Mouse (Mus musculus) liver, embryonic 12.5 days (tissue): ENCODE measurements around the gene Coa3. TPM values are rescaled to one million over a fixed set of nuclear protein-coding genes. Genes with fewer than 3 reads are reported as not detected.

Source experiments
- ATAC-seq: fragments of 200-750 bp; cut with Nextera tagmentation; 2 replicates; pipeline ENCODE4 v1.8.0; 2017; ENCODE audit warnings: moderate number of reproducible peaks, mild to moderate bottlenecking, moderate library complexity
- H3K27ac ChIP-seq: fragments of 300-500 bp; sonication (generic); 2 replicates; pipeline ENCODE4 v1.5.1; 2016; ENCODE audit warnings: mild to moderate bottlenecking
- H3K27me3 ChIP-seq: fragments of 300-500 bp; sonication (generic); replicated peaks from 2 replicates; pipeline ENCODE4 v1.6.1; 2016; ENCODE audit warnings: mild to moderate bottlenecking, moderate library complexity
- H3K36me3 ChIP-seq: fragments of 300-500 bp; sonication (generic); 2 replicates; pipeline ENCODE4 v1.6.1; 2016; ENCODE audit warnings: mild to moderate bottlenecking, moderate library complexity
- H3K4me1 ChIP-seq: fragments of 300-500 bp; sonication (generic); 2 replicates; pipeline ENCODE4 v1.6.1; 2016
- H3K4me2 ChIP-seq: fragments of 300-500 bp; sonication (generic); 2 replicates; pipeline ENCODE4 v1.6.1; 2016; ENCODE audit warnings: mild to moderate bottlenecking, moderate library complexity
- H3K4me3 ChIP-seq: fragments of 300-500 bp; sonication (generic); 2 replicates; pipeline ENCODE4 v1.5.1; 2016; ENCODE audit warnings: mild to moderate bottlenecking, moderate library complexity
- H3K9ac ChIP-seq: fragments of 300-500 bp; sonication (generic); 2 replicates; pipeline ENCODE4 v1.6.1; 2016; ENCODE audit warnings: mild to moderate bottlenecking, moderate library complexity
- H3K9me3 ChIP-seq: fragments of 300-500 bp; sonication (generic); replicated peaks from 2 replicates; pipeline ENCODE4 v1.6.1; 2016; ENCODE audit warnings: mild to moderate bottlenecking, moderate library complexity
- WGBS: fragments of 180-500 bp; shearing (Covaris S2); methylation state at CpG from one replicate; pipeline ENCODE4 v1.1.7; 2016; ENCODE audit not compliant: insufficient replicate concordance; 5-methylcytosine and 5-hydroxymethylcytosine counted together
- polyA plus RNA-seq: library from polyadenylated mRNA; unstranded; fragments of >200 nt; fragmentation: Nextera tagmentation; extraction: Ambion mirVana; gene quantifications from 2 replicates; pipeline ENCODE4 v1.2.1, GENCODE M21; 2016

The Coa3 gene
- polyA plus RNA-seq, 1 experiment from 2014 or later = 144 TPM

GRCm38 (mm10) chr11:101245855-101246701 is 32.8 kb downstream of the Coa3 start, which contains the start of gene Ramp2:
Gene Ramp2, plus strand, starts transcription at chr11:101246028.
- Histone ChIP-seq H3K9me3 (no peaks in the 10 kb centered on the region), H3K9ac (peak within 1 kb of the TSS; percentile 55), H3K27me3 (peaks cover 78% of the 10 kb centered on the region), H3K4me1 (peaks cover 38% of the 10 kb centered on the region), H3K27ac (peak within 1 kb of the TSS; percentile 17), H3K4me2 (peak within 1 kb of the TSS; percentile 70), H3K36me3 (no peaks in the 10 kb centered on the region), H3K4me3 (peak within 1 kb of the TSS; percentile 50)
- ATAC-seq = no peak
- 1% methylated on average over 60 of the region's 63 CpGs for WGBS

GRCm38 (mm10) chr11:101245071-101245470 is 33.8 kb downstream of the Coa3 start:
- H3K27ac ChIP-seq = no peak overlapping the region
- no peak overlapping the region for H3K9ac ChIP-seq
- no peaks in the 10 kb centered on the region for H3K36me3 ChIP-seq
- WGBS = 38% methylated on average over 4 of the region's 4 CpGs
- H3K27me3 ChIP-seq = peaks cover 79% of the 10 kb centered on the region
- no peak for ATAC-seq
- peak overlapping the region; percentile 70; the same call in 1 of the 2 replicates for H3K4me2 ChIP-seq
- no peak overlapping the region for H3K4me3 ChIP-seq
- H3K4me1 ChIP-seq = peaks cover 38% of the 10 kb centered on the region
- H3K9me3 ChIP-seq = no peaks in the 10 kb centered on the region

- Histone ChIP-seq H3K9me3 (no peaks in the 10 kb centered on the region), H3K27me3 (peaks cover 66% of the 10 kb centered on the region), H3K4me1 (no peaks in the 10 kb centered on the region), H3K36me3 (no peaks in the 10 kb centered on the region), H3K4me2 (no peak overlapping the region), H3K4me3 (no peak overlapping the region), H3K27ac (no peak overlapping the region), H3K9ac (no peak overlapping the region)
- 43% methylated on average over 5 of the region's 5 CpGs for WGBS
- no peak for ATAC-seq
Measured at GRCm38 (mm10) chr11:101238071-101238647, 40.8 kb downstream of the Coa3 start.

- no peak overlapping the region for H3K9ac ChIP-seq
- no peaks in the 10 kb centered on the region for H3K9me3 ChIP-seq
- H3K27ac ChIP-seq = no peak overlapping the region
- peaks cover 9% of the 10 kb centered on the region for H3K4me1 ChIP-seq
- H3K36me3 ChIP-seq = no peaks in the 10 kb centered on the region
- no peak overlapping the region for H3K4me2 ChIP-seq
- 79% methylated on average over 5 of the region's 5 CpGs for WGBS
- no peak overlapping the region for H3K4me3 ChIP-seq
- no peak for ATAC-seq
- H3K27me3 ChIP-seq = peaks cover 64% of the 10 kb centered on the region
Measured at GRCm38 (mm10) chr11:101236782-101237181, 42.1 kb downstream of the Coa3 start.

GRCm38 (mm10) chr11:101235429-101235828 is 43.5 kb downstream of the Coa3 start:
- Histone ChIP-seq H3K4me3 (no peak overlapping the region), H3K27me3 (peaks cover 70% of the 10 kb centered on the region), H3K9me3 (no peaks in the 10 kb centered on the region), H3K4me1 (peaks cover 22% of the 10 kb centered on the region), H3K4me2 (no peak overlapping the region), H3K9ac (no peak overlapping the region), H3K27ac (no peak overlapping the region), H3K36me3 (no peaks in the 10 kb centered on the region)
- no peak for ATAC-seq

GRCm38 (mm10) chr11:101234124-101234523 is 44.8 kb downstream of the Coa3 start:
- H3K27me3 ChIP-seq = peaks cover 80% of the 10 kb centered on the region

GRCm38 (mm10) chr11:101233240-101233639 is 45.7 kb downstream of the Coa3 start:
- H3K9ac ChIP-seq = no peak overlapping the region
- H3K4me1 ChIP-seq = peaks cover 23% of the 10 kb centered on the region
- H3K4me2 ChIP-seq = no peak overlapping the region
- 43% methylated on average over 1 of the region's 1 CpGs for WGBS
- ATAC-seq = no peak
- H3K27ac ChIP-seq = no peak overlapping the region
- H3K4me3 ChIP-seq = no peak overlapping the region
- peaks cover 84% of the 10 kb centered on the region for H3K27me3 ChIP-seq
- H3K9me3 ChIP-seq = no peaks in the 10 kb centered on the region
- no peaks in the 10 kb centered on the region for H3K36me3 ChIP-seq

More at GRCm38 (mm10) chr11:101234124-101234523, 44.8 kb downstream of the Coa3 start:
- Histone ChIP-seq H3K9ac (no peak overlapping the region), H3K36me3 (no peaks in the 10 kb centered on the region), H3K4me2 (no peak overlapping the region), H3K27ac (no peak overlapping the region), H3K4me1 (peaks cover 23% of the 10 kb centered on the region), H3K9me3 (no peaks in the 10 kb centered on the region), H3K4me3 (no peak overlapping the region)
- ATAC-seq = no peak

GRCm38 (mm10) chr11:101232010-101232839 is 46.7 kb downstream of the Coa3 start:
- Histone ChIP-seq H3K4me2 (peak overlapping the region; percentile 47), H3K36me3 (no peaks in the 10 kb centered on the region), H3K4me3 (no peak overlapping the region), H3K27ac (peak overlapping the region; percentile 64; the same call in 1 of the 2 replicates), H3K4me1 (peaks cover 23% of the 10 kb centered on the region), H3K27me3 (peaks cover 87% of the 10 kb centered on the region), H3K9me3 (no peaks in the 10 kb centered on the region), H3K9ac (no peak overlapping the region)
- WGBS = 17% methylated on average over 6 of the region's 6 CpGs
- peak; percentile 51 for ATAC-seq

GRCm38 (mm10) chr11:101230991-101231871 is 47.7 kb downstream of the Coa3 start:
- Histone ChIP-seq H3K27ac (peak overlapping the region; percentile 64), H3K4me3 (peak overlapping the region; percentile 17), H3K27me3 (peaks cover 83% of the 10 kb centered on the region), H3K36me3 (no peaks in the 10 kb centered on the region), H3K4me2 (peak overlapping the region; percentile 47), H3K4me1 (peaks cover 27% of the 10 kb centered on the region), H3K9ac (no peak overlapping the region), H3K9me3 (no peaks in the 10 kb centered on the region)
- ATAC-seq = no peak
- WGBS = 3% methylated on average over 18 of the region's 18 CpGs

GRCm38 (mm10) chr11:101230526-101230925 is 48.4 kb downstream of the Coa3 start:
- no peaks in the 10 kb centered on the region for H3K36me3 ChIP-seq
- H3K4me2 ChIP-seq = peak overlapping the region; percentile 47
- peak overlapping the region; percentile 64 for H3K27ac ChIP-seq
- H3K4me3 ChIP-seq = 0 out of 2 replicates have a peak overlapping the region, but pooled peaks have one; percentile 17
- no peak for ATAC-seq
- H3K9ac ChIP-seq = no peak overlapping the region
- H3K9me3 ChIP-seq = no peaks in the 10 kb centered on the region
- peaks cover 81% of the 10 kb centered on the region for H3K27me3 ChIP-seq
- WGBS = 19% methylated on average over 5 of the region's 5 CpGs
- peaks cover 32% of the 10 kb centered on the region for H3K4me1 ChIP-seq

- Histone ChIP-seq H3K9me3 (no peaks in the 10 kb centered on the region), H3K27ac (0 out of 2 replicates have a peak overlapping the region, but pooled peaks have one; percentile 64), H3K36me3 (no peaks in the 10 kb centered on the region), H3K4me2 (no peak overlapping the region), H3K9ac (no peak overlapping the region), H3K4me3 (no peak overlapping the region), H3K27me3 (peaks cover 78% of the 10 kb centered on the region), H3K4me1 (peaks cover 36% of the 10 kb centered on the region)
- 23% methylated on average over 2 of the region's 2 CpGs for WGBS
- ATAC-seq = no peak
Measured at GRCm38 (mm10) chr11:101230061-101230511, 48.8 kb downstream of the Coa3 start.
